Mouse (Mus musculus): ENCODE data around the gene Wdr18. TPM values are rescaled to one million over a fixed set of nuclear protein-coding genes. Genes with fewer than 3 reads are reported as not detected.
"Not testable (repeated sequence)": the region's sequence is repeated elsewhere in the genome, so short reads cannot be mapped to it uniquely, and the experiment has no call there.

Gene Wdr18
- total and polyA plus RNA-seq, 3 experiments: 28.5 to 69.0 (median 34.6) TPM

- no peaks in the 10 kb centered on the region for H3K9me3 ChIP-seq (replicated peaks)
- H3K27me3 ChIP-seq (ENCODE audit: insufficient read depth, low read length): peaks cover 7% of the 10 kb centered on the region; the same call in 1 of the 2 replicates
- H3K36me3 ChIP-seq (replicated peaks): peaks cover 53% of the 10 kb centered on the region
- DNase-seq (ENCODE audit: low spot score): no peak
- no peak for ATAC-seq (ENCODE audit: extremely low read depth, insufficient number of reproducible peaks, low FRiP score, poor library complexity, severe bottlenecking)
- H3K4me1 ChIP-seq (ENCODE audit: insufficient read depth, low read depth, low read length): peaks cover 22% of the 10 kb centered on the region
- H3K4me3 ChIP-seq (ENCODE audit: low read depth, low read length): no peak overlapping the region
- peak; percentile 65 for TF ChIP-seq CTCF (IDR thresholded peaks at IDR 0.05; ENCODE audit: low read depth, low read length)
- TF ChIP-seq GATA1 (IDR thresholded peaks at IDR 0.05; ENCODE audit: borderline replicate concordance, low read length): no peak
These were observed 6.0 kb upstream of the Wdr18 start for GRCm38 (mm10) chr10:79953946-79954345.

- H3K36me3 ChIP-seq (replicated peaks): peaks cover 37% of the 10 kb centered on the region
- peaks cover 23% of the 10 kb centered on the region for H3K4me1 ChIP-seq (ENCODE audit: insufficient read depth, low read depth, low read length)
- no peak for ATAC-seq (ENCODE audit: extremely low read depth, insufficient number of reproducible peaks, low FRiP score, poor library complexity, severe bottlenecking)
- no peak overlapping the region for H3K4me3 ChIP-seq (ENCODE audit: low read depth, low read length)
- no peak for TF ChIP-seq GATA1 (IDR thresholded peaks at IDR 0.05; ENCODE audit: borderline replicate concordance, low read length)
- no peak for TF ChIP-seq TAL1 (conservative IDR thresholded peaks at IDR 0.05; ENCODE audit: low read depth, low read length)
- TF ChIP-seq POLR2AphosphoS5 (IDR thresholded peaks at IDR 0.05; ENCODE audit: insufficient replicate concordance, low read depth, low read length): no peak
- TF ChIP-seq GATA2 (IDR thresholded peaks at IDR 0.05; ENCODE audit: borderline replicate concordance, low read depth, low read length): no peak
- TF ChIP-seq CTCF (IDR thresholded peaks at IDR 0.05; ENCODE audit: low read depth, low read length): no peak
- no peaks in the 10 kb centered on the region for H3K9me3 ChIP-seq (replicated peaks)
- peaks cover 7% of the 10 kb centered on the region; the same call in 1 of the 2 replicates for H3K27me3 ChIP-seq (ENCODE audit: insufficient read depth, low read length)
- DNase-seq (ENCODE audit: low spot score): no peak
These were observed 4.3 kb upstream of the Wdr18 start for GRCm38 (mm10) chr10:79955691-79956090.

GRCm38 (mm10) chr10:79956643-79957154, 3.3 kb upstream of the Wdr18 start:
- Histone ChIP-seq H3K36me3 (replicated peaks) (peaks cover 37% of the 10 kb centered on the region), H3K27me3 (ENCODE audit: insufficient read depth, low read length) (peaks cover 7% of the 10 kb centered on the region; the same call in 1 of the 2 replicates), H3K9me3 (replicated peaks) (no peaks in the 10 kb centered on the region), H3K4me3 (ENCODE audit: low read depth, low read length) (no peak overlapping the region), H3K4me1 (ENCODE audit: insufficient read depth, low read depth, low read length) (peaks cover 33% of the 10 kb centered on the region)
- no peak for DNase-seq (ENCODE audit: low spot score)
- TF ChIP-seq CTCF (IDR thresholded peaks at IDR 0.05; ENCODE audit: low read depth, low read length) (no peak), POLR2AphosphoS5 (IDR thresholded peaks at IDR 0.05; ENCODE audit: insufficient replicate concordance, low read depth, low read length) (no peak), GATA1 (IDR thresholded peaks at IDR 0.05; ENCODE audit: borderline replicate concordance, low read length) (no peak), TAL1 (conservative IDR thresholded peaks at IDR 0.05; ENCODE audit: low read depth, low read length) (no peak), GATA2 (IDR thresholded peaks at IDR 0.05; ENCODE audit: borderline replicate concordance, low read depth, low read length) (no peak)
- ATAC-seq (ENCODE audit: extremely low read depth, insufficient number of reproducible peaks, low FRiP score, poor library complexity, severe bottlenecking): no peak

- H3K4me1 ChIP-seq (ENCODE audit: insufficient read depth, low read depth, low read length): peaks cover 45% of the 10 kb centered on the region
- H3K9me3 ChIP-seq (replicated peaks): no peaks in the 10 kb centered on the region
- H3K36me3 ChIP-seq (replicated peaks): peaks cover 39% of the 10 kb centered on the region
- TF ChIP-seq CTCF (IDR thresholded peaks at IDR 0.05; ENCODE audit: low read depth, low read length) (peak; percentile 88), GATA1 (IDR thresholded peaks at IDR 0.05; ENCODE audit: borderline replicate concordance, low read length) (no peak), TAL1 (conservative IDR thresholded peaks at IDR 0.05; ENCODE audit: low read depth, low read length) (no peak)
- ATAC-seq (ENCODE audit: extremely low read depth, insufficient number of reproducible peaks, low FRiP score, poor library complexity, severe bottlenecking) (0 out of 2 replicates have a peak, but pooled peaks have one; percentile 10), DNase-seq (ENCODE audit: low spot score) (peak; percentile 71)
- peaks cover 7% of the 10 kb centered on the region; the same call in 1 of the 2 replicates for H3K27me3 ChIP-seq (ENCODE audit: insufficient read depth, low read length)
- peak overlapping the region; percentile 62; the same call in 1 of the 2 replicates for H3K4me3 ChIP-seq (ENCODE audit: low read depth, low read length)
These were observed 1.7 kb upstream of the Wdr18 start for GRCm38 (mm10) chr10:79958140-79958816.

GRCm38 (mm10) chr10:79959412-79959811, 540 bp upstream of the Wdr18 start:
- not testable (repeated sequence) for H3K27me3 ChIP-seq (ENCODE audit: insufficient read depth, low read length); ATAC-seq (ENCODE audit: extremely low read depth, insufficient number of reproducible peaks, low FRiP score, poor library complexity, severe bottlenecking); H3K9me3 ChIP-seq (replicated peaks); DNase-seq (ENCODE audit: low spot score)
- Histone ChIP-seq H3K36me3 (replicated peaks) (peaks cover 41% of the 10 kb centered on the region), H3K4me1 (ENCODE audit: insufficient read depth, low read depth, low read length) (peaks cover 44% of the 10 kb centered on the region), H3K4me3 (ENCODE audit: low read depth, low read length) (peak overlapping the region; percentile 59; the same call in 1 of the 2 replicates)

- no peak for ATAC-seq (ENCODE audit: extremely low read depth, insufficient number of reproducible peaks, low FRiP score, poor library complexity, severe bottlenecking)
- TF ChIP-seq GATA2 (IDR thresholded peaks at IDR 0.05; ENCODE audit: borderline replicate concordance, low read depth, low read length): no peak
- Histone ChIP-seq H3K9me3 (replicated peaks) (no peaks in the 10 kb centered on the region), H3K36me3 (replicated peaks) (peaks cover 52% of the 10 kb centered on the region), H3K4me3 (ENCODE audit: low read depth, low read length) (peak overlapping the region; percentile 96), H3K27me3 (ENCODE audit: insufficient read depth, low read length) (peaks cover 5% of the 10 kb centered on the region; the same call in 1 of the 2 replicates), H3K4me1 (ENCODE audit: insufficient read depth, low read depth, low read length) (peaks cover 53% of the 10 kb centered on the region)
- DNase-seq (ENCODE audit: low spot score): no peak
These were observed 831 bp downstream of the Wdr18 start for GRCm38 (mm10) chr10:79960671-79961294.

Data from G1E (cell line).